Mouse (Mus musculus): ENCODE data around the gene Islr. TPM values are rescaled to one million over a fixed set of nuclear protein-coding genes. Genes with fewer than 3 reads are reported as not detected.

The Islr gene
- polyA plus RNA-seq, 1 experiment from 2014 or later = 4.6 TPM

DNA sequence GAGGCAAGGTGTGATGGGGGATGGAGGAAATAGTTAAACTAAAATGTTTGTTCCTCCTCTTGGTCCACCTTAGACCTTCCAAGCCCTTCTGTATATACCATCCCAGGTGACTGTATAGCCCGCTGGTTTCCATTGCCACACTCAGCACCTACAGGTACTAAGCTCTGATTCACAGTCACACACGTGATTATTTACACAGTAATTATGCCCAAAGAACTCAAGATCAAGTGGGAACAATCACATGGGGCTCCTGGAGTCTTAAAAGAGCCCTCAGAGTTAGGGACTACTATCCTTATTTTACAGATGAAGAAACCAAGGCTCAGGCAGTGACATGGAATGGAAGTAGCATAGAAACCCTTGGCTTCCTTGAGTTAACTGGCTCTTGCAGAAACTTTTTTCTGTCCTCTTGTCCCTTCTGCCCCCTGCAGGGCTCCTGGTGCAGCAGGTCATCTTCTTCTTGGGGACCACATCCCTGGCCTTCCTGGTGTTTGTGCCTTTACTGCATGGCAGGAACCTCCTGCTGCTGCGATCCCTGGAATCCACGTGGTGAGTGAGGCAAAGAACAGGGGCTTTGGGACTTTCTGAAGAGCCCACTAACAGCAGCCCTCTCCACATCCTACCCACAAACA, 53.3 kb downstream of the Islr start:
- H3K36me3 ChIP-seq (replicated peaks) = peaks cover 69% of the 10 kb centered on the region
- H3K27me3 ChIP-seq (ENCODE audit: poor library complexity, severe bottlenecking) = no peaks in the 10 kb centered on the region; the same call in 1 of the 2 replicates
- no peaks in the 10 kb centered on the region for H3K9me3 ChIP-seq
- peaks cover 13% of the 10 kb centered on the region for H3K4me1 ChIP-seq
- no peak overlapping the region for H3K27ac ChIP-seq
- DNase-seq (ENCODE audit: extremely low spot score, low spot score) = no peak
- WGBS = 77% methylated on average over 4 of the region's 4 CpGs
- no peak overlapping the region for H3K4me3 ChIP-seq

- Histone ChIP-seq H3K4me3 (no peak overlapping the region), H3K27ac (0 out of 2 replicates have a peak overlapping the region, but pooled peaks have one; percentile 15), H3K4me1 (peaks cover 32% of the 10 kb centered on the region), H3K36me3 (replicated peaks) (peaks cover 80% of the 10 kb centered on the region), H3K9me3 (no peaks in the 10 kb centered on the region), H3K27me3 (ENCODE audit: poor library complexity, severe bottlenecking) (no peaks in the 10 kb centered on the region; the same call in 1 of the 2 replicates)
- 82% methylated on average over 2 of the region's 2 CpGs for WGBS
- DNase-seq (ENCODE audit: extremely low spot score, low spot score) = no peak
Observed at GRCm38 (mm10) chr9:58148806-58149205, 55.3 kb downstream of the Islr start.

- Histone ChIP-seq H3K27me3 (ENCODE audit: poor library complexity, severe bottlenecking) (no peaks in the 10 kb centered on the region; the same call in 1 of the 2 replicates), H3K36me3 (replicated peaks) (peaks cover 56% of the 10 kb centered on the region), H3K9me3 (no peaks in the 10 kb centered on the region), H3K4me3 (no peak overlapping the region), H3K27ac (peak overlapping the region; percentile 76), H3K4me1 (peaks cover 49% of the 10 kb centered on the region)
- 86% methylated on average over 5 of the region's 5 CpGs for WGBS
- DNase-seq (ENCODE audit: extremely low spot score, low spot score) = no peak
Observed at GRCm38 (mm10) chr9:58145417-58145816, 58.7 kb downstream of the Islr start.

DNA sequence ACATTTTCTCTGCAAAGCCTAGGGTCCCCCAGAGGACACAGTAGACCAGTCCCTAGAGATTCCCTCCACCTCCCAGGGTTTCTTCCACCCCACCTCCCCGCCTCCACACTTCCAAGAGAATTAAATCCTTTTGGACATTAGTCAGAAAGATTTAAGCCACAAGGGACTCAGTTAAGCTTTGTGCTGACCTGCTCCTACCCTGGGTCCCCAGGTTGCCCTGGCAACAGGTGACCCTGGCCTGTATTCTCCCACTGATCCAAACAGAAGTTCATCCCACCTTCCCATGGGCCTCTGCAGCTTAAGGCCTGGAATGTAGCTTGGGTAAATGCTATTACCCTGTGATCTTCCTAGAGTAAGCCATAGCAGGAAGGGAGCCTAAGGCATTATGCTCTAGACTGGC, 59.4 kb downstream of the Islr start:
- Histone ChIP-seq H3K36me3 (replicated peaks) (peaks cover 56% of the 10 kb centered on the region), H3K27me3 (ENCODE audit: poor library complexity, severe bottlenecking) (no peaks in the 10 kb centered on the region; the same call in 1 of the 2 replicates), H3K4me1 (peaks cover 56% of the 10 kb centered on the region), H3K27ac (peak overlapping the region; percentile 76), H3K9me3 (no peaks in the 10 kb centered on the region), H3K4me3 (no peak overlapping the region)
- WGBS = 16% methylated on average over 1 of the region's 1 CpGs
- no peak for DNase-seq (ENCODE audit: extremely low spot score, low spot score)

DNA sequence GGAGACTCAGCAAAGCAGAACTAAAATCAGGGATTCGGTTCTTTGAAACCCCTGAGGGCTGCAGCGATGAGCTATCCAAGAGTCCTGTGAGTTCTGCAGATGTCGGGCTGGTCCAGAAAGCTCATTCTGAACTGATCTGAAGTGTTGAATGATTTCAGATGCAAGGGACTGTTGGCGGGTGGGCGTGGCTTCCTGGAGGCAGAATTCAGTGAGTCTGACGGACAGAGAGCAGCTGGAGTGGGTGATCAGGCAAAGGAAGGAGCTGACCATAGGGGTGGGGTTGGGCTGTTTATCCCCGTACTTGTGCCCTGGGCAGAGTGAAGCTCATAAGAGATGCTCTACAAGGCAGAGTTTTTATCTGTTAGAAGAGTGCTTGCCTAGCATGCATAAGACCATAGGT, 60.7 kb downstream of the Islr start:
- no peak for DNase-seq (ENCODE audit: extremely low spot score, low spot score)
- no peaks in the 10 kb centered on the region for H3K27me3 ChIP-seq (ENCODE audit: poor library complexity, severe bottlenecking)
- H3K4me3 ChIP-seq = no peak overlapping the region
- H3K9me3 ChIP-seq = no peaks in the 10 kb centered on the region
- H3K36me3 ChIP-seq (replicated peaks) = peaks cover 56% of the 10 kb centered on the region
- WGBS = 46% methylated on average over 7 of the region's 7 CpGs
- H3K27ac ChIP-seq = peak overlapping the region; percentile 2; the same call in 1 of the 2 replicates
- peaks cover 67% of the 10 kb centered on the region for H3K4me1 ChIP-seq

GRCm38 (mm10) chr9:58139947-58140346, 64.2 kb downstream of the Islr start:
- peaks cover 88% of the 10 kb centered on the region for H3K4me1 ChIP-seq
- no peak for DNase-seq (ENCODE audit: extremely low spot score, low spot score)

GRCm38 (mm10) chr9:58135921-58136321, 68.2 kb downstream of the Islr start:
- peaks cover 38% of the 10 kb centered on the region for H3K27me3 ChIP-seq (ENCODE audit: poor library complexity, severe bottlenecking)
- H3K27ac ChIP-seq = peak overlapping the region; percentile 90
- H3K4me1 ChIP-seq = peaks cover 98% of the 10 kb centered on the region
- H3K9me3 ChIP-seq = no peaks in the 10 kb centered on the region
- WGBS = 34% methylated on average over 2 of the region's 2 CpGs
- H3K36me3 ChIP-seq (replicated peaks) = peaks cover 37% of the 10 kb centered on the region
- no peak for DNase-seq (ENCODE audit: extremely low spot score, low spot score)
- H3K4me3 ChIP-seq = peak overlapping the region; percentile 26; the same call in 1 of the 2 replicates

More at GRCm38 (mm10) chr9:58139947-58140346, 64.2 kb downstream of the Islr start:
- Histone ChIP-seq H3K36me3 (replicated peaks) (peaks cover 43% of the 10 kb centered on the region), H3K4me3 (no peak overlapping the region), H3K27me3 (ENCODE audit: poor library complexity, severe bottlenecking) (0 out of 2 replicates have a peak, but pooled peaks cover 7% of the 10 kb centered on the region), H3K27ac (peak overlapping the region; percentile 37), H3K9me3 (no peaks in the 10 kb centered on the region)
- WGBS = 62% methylated on average over 6 of the region's 6 CpGs

- H3K36me3 ChIP-seq (replicated peaks) = peaks cover 27% of the 10 kb centered on the region; the same call in 1 of the 2 replicates
- H3K9me3 ChIP-seq = no peaks in the 10 kb centered on the region
- WGBS = 44% methylated on average over 7 of the region's 7 CpGs
- peaks cover 48% of the 10 kb centered on the region for H3K27me3 ChIP-seq (ENCODE audit: poor library complexity, severe bottlenecking)
- peak overlapping the region; percentile 90 for H3K27ac ChIP-seq
- H3K4me3 ChIP-seq = peak overlapping the region; percentile 26
- no peak for DNase-seq (ENCODE audit: extremely low spot score, low spot score)
- H3K4me1 ChIP-seq = peaks cover 98% of the 10 kb centered on the region
Observed at GRCm38 (mm10) chr9:58134906-58135305, 69.2 kb downstream of the Islr start.

- WGBS = 22% methylated on average over 17 of the region's 17 CpGs
- Histone ChIP-seq H3K9me3 (no peaks in the 10 kb centered on the region), H3K4me1 (peaks cover 100% of the 10 kb centered on the region), H3K4me3 (peak overlapping the region; percentile 26), H3K27me3 (ENCODE audit: poor library complexity, severe bottlenecking) (peaks cover 55% of the 10 kb centered on the region), H3K36me3 (replicated peaks) (peaks cover 20% of the 10 kb centered on the region; the same call in 1 of the 2 replicates), H3K27ac (peak overlapping the region; percentile 90)
- peak; percentile 68 for DNase-seq (ENCODE audit: extremely low spot score, low spot score)
Observed at GRCm38 (mm10) chr9:58133893-58134884, 69.9 kb downstream of the Islr start.

DNA sequence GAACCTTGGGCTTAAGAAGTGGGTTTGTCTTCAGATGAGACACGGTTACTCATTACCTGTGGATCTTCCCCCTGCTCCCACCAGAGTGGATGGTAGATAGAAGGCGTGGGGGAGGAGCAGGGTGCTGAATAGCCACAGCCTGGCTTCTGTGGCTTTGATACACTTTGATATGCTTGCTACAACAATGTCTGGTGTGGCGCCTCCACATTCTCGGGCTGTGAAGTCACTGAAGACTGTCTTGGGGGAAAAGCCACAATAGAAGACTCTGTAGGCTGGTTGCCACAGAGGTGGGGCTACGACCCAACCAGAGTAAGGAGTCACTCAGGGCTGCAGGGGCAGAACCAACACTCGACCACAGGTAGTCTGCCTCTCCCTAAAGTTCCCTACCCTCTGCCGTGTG, 72.4 kb downstream of the Islr start:
- WGBS = 83% methylated on average over 7 of the region's 7 CpGs
- Histone ChIP-seq H3K4me3 (no peak overlapping the region), H3K27ac (peak overlapping the region; percentile 90), H3K36me3 (replicated peaks) (0 out of 2 replicates have a peak, but pooled peaks cover under 1% of the 10 kb centered on the region), H3K4me1 (peaks cover 96% of the 10 kb centered on the region), H3K9me3 (no peaks in the 10 kb centered on the region), H3K27me3 (ENCODE audit: poor library complexity, severe bottlenecking) (peaks cover 55% of the 10 kb centered on the region)
- DNase-seq (ENCODE audit: extremely low spot score, low spot score) = no peak

DNA sequence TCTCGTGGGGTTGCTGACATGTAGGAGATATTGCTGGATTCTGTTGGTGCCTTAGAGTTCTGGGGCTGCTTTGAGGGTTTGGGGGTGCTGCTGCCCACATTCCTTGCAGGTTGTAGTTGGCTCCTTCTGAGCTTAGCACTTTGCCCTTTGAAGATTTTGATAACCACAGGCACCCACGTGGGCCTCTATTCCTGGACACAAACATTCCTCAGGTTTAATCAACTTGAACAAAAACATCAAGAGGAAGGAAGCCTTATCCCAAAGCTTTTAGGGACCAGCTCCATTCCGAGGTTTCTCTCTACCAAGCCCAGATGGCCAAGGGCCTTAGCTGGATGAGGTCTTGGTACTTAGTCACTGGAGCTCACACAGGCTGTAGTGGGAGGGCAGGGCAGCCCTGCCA, 73.2 kb downstream of the Islr start:
- peaks cover 55% of the 10 kb centered on the region for H3K27me3 ChIP-seq (ENCODE audit: poor library complexity, severe bottlenecking)
- 42% methylated on average over 3 of the region's 3 CpGs for WGBS
- H3K4me1 ChIP-seq = peaks cover 96% of the 10 kb centered on the region
- H3K27ac ChIP-seq = peak overlapping the region; percentile 90
- H3K9me3 ChIP-seq = no peaks in the 10 kb centered on the region
- DNase-seq (ENCODE audit: extremely low spot score, low spot score) = no peak
- no peaks in the 10 kb centered on the region for H3K36me3 ChIP-seq (replicated peaks)
- H3K4me3 ChIP-seq = no peak overlapping the region

DNA sequence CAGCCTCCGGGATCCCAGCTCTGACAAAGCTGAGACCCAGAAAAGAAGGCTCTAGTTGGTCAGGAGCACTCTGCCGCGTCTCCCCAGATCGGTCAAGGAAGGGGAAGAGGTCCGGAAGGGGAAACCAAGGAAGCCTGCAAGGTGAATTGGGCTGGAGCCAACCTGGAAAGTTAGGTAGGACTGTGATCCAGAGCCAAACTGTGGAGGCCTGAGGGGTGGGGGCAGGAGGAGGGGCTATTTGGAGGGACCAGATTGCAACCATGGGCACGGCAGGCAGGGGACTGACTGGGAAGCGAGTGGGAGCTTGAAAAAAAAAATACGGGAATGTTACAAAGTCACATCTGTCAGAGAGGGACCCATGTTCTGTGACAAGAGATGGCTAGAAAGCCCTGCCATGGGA, 74.6 kb downstream of the Islr start:
- peak overlapping the region; percentile 90 for H3K27ac ChIP-seq
- DNase-seq (ENCODE audit: extremely low spot score, low spot score) = no peak
- H3K4me1 ChIP-seq = peaks cover 96% of the 10 kb centered on the region
- H3K27me3 ChIP-seq (ENCODE audit: poor library complexity, severe bottlenecking) = peaks cover 55% of the 10 kb centered on the region
- 20% methylated on average over 8 of the region's 8 CpGs for WGBS
- H3K36me3 ChIP-seq (replicated peaks) = no peaks in the 10 kb centered on the region
- peak overlapping the region; percentile 40 for H3K4me3 ChIP-seq
- no peaks in the 10 kb centered on the region for H3K9me3 ChIP-seq

Data from forebrain, embryonic 10.5 days (tissue).